Mouse (Mus musculus): ENCODE results near the gene Sod3. TPM values are rescaled to one million over a fixed set of nuclear protein-coding genes. Genes with fewer than 3 reads are reported as not detected.

Sod3 gene
- total and polyA plus RNA-seq, 2 experiments = 7.1 to 35.5 TPM

- H3K4me3 ChIP-seq (ENCODE audit: insufficient read depth, low read depth, low read length) = no peak overlapping the region
- TF ChIP-seq CTCF (IDR thresholded peaks at IDR 0.05; ENCODE audit: low read depth, low read length) (no peak), POLR2A (IDR thresholded peaks at IDR 0.05; ENCODE audit: extremely low read depth, insufficient read depth, low read length) (no peak)
- no peaks in the 10 kb centered on the region for H3K4me1 ChIP-seq (ENCODE audit: control insufficient read depth, insufficient read depth, low read length)
- H3K27me3 ChIP-seq (ENCODE audit: control insufficient read depth, insufficient read depth, low read length) = no peaks in the 10 kb centered on the region
- no peak overlapping the region for H3K9ac ChIP-seq (ENCODE audit: low read depth, low read length)
- H3K27ac ChIP-seq (replicated peaks; ENCODE audit: insufficient read depth, low read depth, low read length) = no peak overlapping the region
- no peaks in the 10 kb centered on the region for H3K79me2 ChIP-seq (ENCODE audit: control insufficient read depth, insufficient read depth, low read length)
- no peak for DNase-seq (ENCODE audit: extremely low read depth, low read depth, low spot score)
- 64% methylated on average over 2 of the region's 2 CpGs for WGBS
- H3K36me3 ChIP-seq (ENCODE audit: control insufficient read depth, insufficient read depth, low read length) = no peaks in the 10 kb centered on the region
Observed at GRCm38 (mm10) chr5:52346890-52347289, 16.7 kb upstream of the Sod3 start.

GRCm38 (mm10) chr5:52350451-52350850 is 13.1 kb upstream of the Sod3 start:
- Histone ChIP-seq H3K27me3 (ENCODE audit: control insufficient read depth, insufficient read depth, low read length) (no peaks in the 10 kb centered on the region), H3K36me3 (ENCODE audit: control insufficient read depth, insufficient read depth, low read length) (no peaks in the 10 kb centered on the region), H3K4me3 (ENCODE audit: insufficient read depth, low read depth, low read length) (no peak overlapping the region), H3K27ac (replicated peaks; ENCODE audit: insufficient read depth, low read depth, low read length) (no peak overlapping the region), H3K4me1 (ENCODE audit: control insufficient read depth, insufficient read depth, low read length) (no peaks in the 10 kb centered on the region; the same call in 1 of the 2 replicates), H3K79me2 (ENCODE audit: control insufficient read depth, insufficient read depth, low read length) (no peaks in the 10 kb centered on the region), H3K9ac (ENCODE audit: low read depth, low read length) (no peak overlapping the region)
- 82% methylated on average over 2 of the region's 2 CpGs for WGBS
- DNase-seq (ENCODE audit: extremely low read depth, low read depth, low spot score) = no peak
- TF ChIP-seq CTCF (IDR thresholded peaks at IDR 0.05; ENCODE audit: low read depth, low read length) (no peak), POLR2A (IDR thresholded peaks at IDR 0.05; ENCODE audit: extremely low read depth, insufficient read depth, low read length) (no peak)

GRCm38 (mm10) chr5:52351561-52351960 is 12.0 kb upstream of the Sod3 start:
- no peak for DNase-seq (ENCODE audit: extremely low read depth, low read depth, low spot score)
- Histone ChIP-seq H3K27me3 (ENCODE audit: control insufficient read depth, insufficient read depth, low read length) (no peaks in the 10 kb centered on the region), H3K4me3 (ENCODE audit: insufficient read depth, low read depth, low read length) (no peak overlapping the region), H3K79me2 (ENCODE audit: control insufficient read depth, insufficient read depth, low read length) (no peaks in the 10 kb centered on the region), H3K4me1 (ENCODE audit: control insufficient read depth, insufficient read depth, low read length) (no peaks in the 10 kb centered on the region; the same call in 1 of the 2 replicates), H3K27ac (replicated peaks; ENCODE audit: insufficient read depth, low read depth, low read length) (no peak overlapping the region), H3K9ac (ENCODE audit: low read depth, low read length) (no peak overlapping the region), H3K36me3 (ENCODE audit: control insufficient read depth, insufficient read depth, low read length) (no peaks in the 10 kb centered on the region)
- whole genome bisulfite sequencing = 93% methylated on average over 2 of the region's 2 CpGs
- TF ChIP-seq POLR2A (IDR thresholded peaks at IDR 0.05; ENCODE audit: extremely low read depth, insufficient read depth, low read length) (no peak), CTCF (IDR thresholded peaks at IDR 0.05; ENCODE audit: low read depth, low read length) (no peak)

- Histone ChIP-seq H3K36me3 (ENCODE audit: control insufficient read depth, insufficient read depth, low read length) (no peaks in the 10 kb centered on the region), H3K79me2 (ENCODE audit: control insufficient read depth, insufficient read depth, low read length) (no peaks in the 10 kb centered on the region), H3K4me1 (ENCODE audit: control insufficient read depth, insufficient read depth, low read length) (no peaks in the 10 kb centered on the region; the same call in 1 of the 2 replicates), H3K4me3 (ENCODE audit: insufficient read depth, low read depth, low read length) (no peak overlapping the region), H3K27ac (replicated peaks; ENCODE audit: insufficient read depth, low read depth, low read length) (no peak overlapping the region), H3K27me3 (ENCODE audit: control insufficient read depth, insufficient read depth, low read length) (no peaks in the 10 kb centered on the region), H3K9ac (ENCODE audit: low read depth, low read length) (no peak overlapping the region)
- WGBS = 81% methylated on average over 5 of the region's 5 CpGs
- no peak for TF ChIP-seq CTCF (IDR thresholded peaks at IDR 0.05; ENCODE audit: low read depth, low read length)
- TF ChIP-seq POLR2A (IDR thresholded peaks at IDR 0.05; ENCODE audit: extremely low read depth, insufficient read depth, low read length) = no peak
- DNase-seq (ENCODE audit: extremely low read depth, low read depth, low spot score) = no peak
Observed at GRCm38 (mm10) chr5:52352730-52353129, 10.9 kb upstream of the Sod3 start.

GRCm38 (mm10) chr5:52354441-52354840 is 9.2 kb upstream of the Sod3 start:
- no peak for TF ChIP-seq POLR2A (IDR thresholded peaks at IDR 0.05; ENCODE audit: extremely low read depth, insufficient read depth, low read length)
- TF ChIP-seq CTCF (IDR thresholded peaks at IDR 0.05; ENCODE audit: low read depth, low read length) = no peak
- Histone ChIP-seq H3K9ac (ENCODE audit: low read depth, low read length) (no peak overlapping the region), H3K4me1 (ENCODE audit: control insufficient read depth, insufficient read depth, low read length) (no peaks in the 10 kb centered on the region; the same call in 1 of the 2 replicates), H3K79me2 (ENCODE audit: control insufficient read depth, insufficient read depth, low read length) (no peaks in the 10 kb centered on the region), H3K36me3 (ENCODE audit: control insufficient read depth, insufficient read depth, low read length) (no peaks in the 10 kb centered on the region), H3K27ac (replicated peaks; ENCODE audit: insufficient read depth, low read depth, low read length) (no peak overlapping the region), H3K4me3 (ENCODE audit: insufficient read depth, low read depth, low read length) (no peak overlapping the region), H3K27me3 (ENCODE audit: control insufficient read depth, insufficient read depth, low read length) (no peaks in the 10 kb centered on the region)
- WGBS = 27% methylated on average over 4 of the region's 4 CpGs
- DNase-seq (ENCODE audit: extremely low read depth, low read depth, low spot score) = no peak

- Histone ChIP-seq H3K79me2 (ENCODE audit: control insufficient read depth, insufficient read depth, low read length) (no peaks in the 10 kb centered on the region), H3K36me3 (ENCODE audit: control insufficient read depth, insufficient read depth, low read length) (no peaks in the 10 kb centered on the region), H3K4me1 (ENCODE audit: control insufficient read depth, insufficient read depth, low read length) (no peaks in the 10 kb centered on the region; the same call in 1 of the 2 replicates), H3K9ac (ENCODE audit: low read depth, low read length) (no peak overlapping the region), H3K27me3 (ENCODE audit: control insufficient read depth, insufficient read depth, low read length) (no peaks in the 10 kb centered on the region), H3K27ac (replicated peaks; ENCODE audit: insufficient read depth, low read depth, low read length) (no peak overlapping the region), H3K4me3 (ENCODE audit: insufficient read depth, low read depth, low read length) (no peak overlapping the region)
- WGBS = 54% methylated on average over 7 of the region's 7 CpGs
- TF ChIP-seq CTCF (IDR thresholded peaks at IDR 0.05; ENCODE audit: low read depth, low read length) (no peak), POLR2A (IDR thresholded peaks at IDR 0.05; ENCODE audit: extremely low read depth, insufficient read depth, low read length) (no peak)
- peak; percentile 8 for DNase-seq (ENCODE audit: extremely low read depth, low read depth, low spot score)
Observed at GRCm38 (mm10) chr5:52355612-52356011, 8.0 kb upstream of the Sod3 start.

Measured in liver, adult 2 months (tissue).